Mouse (Mus musculus) hindbrain, embryonic 14.5 days (tissue): ENCODE data around the gene Mrpl51. TPM values are rescaled to one million over a fixed set of nuclear protein-coding genes. Genes with fewer than 3 reads are reported as not detected.
"Not testable (repeated sequence)": the region's sequence is repeated elsewhere in the genome, so short reads cannot be mapped to it uniquely, and the experiment has no call there.

ENCODE experiments used
- ATAC-seq: fragments of 200-750 bp; cut with Nextera tagmentation; 2 replicates; pipeline ENCODE4 v1.8.0; 2017; ENCODE audit warnings: moderate number of reproducible peaks, mild to moderate bottlenecking, moderate TSS enrichment, moderate library complexity; ENCODE audit not compliant: low FRiP score
- DNase-seq: peaks from one replicate; pipeline ENCODE4 v3.0.0-alpha.2; 2015; ENCODE audit warnings: low spot score
- H3K27ac ChIP-seq: fragments of 300-500 bp; sonication (generic); 2 replicates; pipeline ENCODE4 v1.5.1; 2014; ENCODE audit warnings: mild to moderate bottlenecking, moderate library complexity
- H3K27me3 ChIP-seq: fragments of 300-500 bp; sonication (generic); 2 replicates; pipeline ENCODE4 v1.6.1; 2014; ENCODE audit warnings: mild to moderate bottlenecking, low read length, mixed read lengths; ENCODE audit not compliant: control insufficient read depth, insufficient read depth
- H3K36me3 ChIP-seq: fragments of 300-500 bp; sonication (generic); replicated peaks from 2 replicates; pipeline ENCODE4 v1.6.1; 2014; ENCODE audit not compliant: control insufficient read depth, insufficient read depth
- H3K4me1 ChIP-seq: fragments of 300-500 bp; sonication (generic); replicated peaks from 2 replicates; pipeline ENCODE4 v1.6.1; 2014; ENCODE audit warnings: antibody characterized with exemption, low read length, mixed read lengths; ENCODE audit not compliant: control insufficient read depth, insufficient read depth
- H3K4me2 ChIP-seq: fragments of 300-500 bp; sonication (generic); replicated peaks from 2 replicates; pipeline ENCODE4 v1.6.1; 2014; ENCODE audit warnings: mild to moderate bottlenecking, moderate library complexity
- H3K4me3 ChIP-seq: fragments of 300-500 bp; sonication (generic); replicated peaks from 2 replicates; pipeline ENCODE4 v1.5.1; 2014; ENCODE audit warnings: mild to moderate bottlenecking, low read length
- H3K9ac ChIP-seq: fragments of 300-500 bp; sonication (generic); 2 replicates; pipeline ENCODE4 v1.6.1; 2014
- H3K9me3 ChIP-seq: fragments of 300-500 bp; sonication (generic); 2 replicates; pipeline ENCODE4 v1.6.1; 2016; ENCODE audit warnings: low read length; ENCODE audit not compliant: control insufficient read depth
- WGBS: fragments of 180-500 bp; shearing (Covaris S2); extraction: QIAGEN DNeasy Blood & Tissue Kit; methylation state at CpG from one replicate; pipeline ENCODE4 v1.1.7; 2014; 5-methylcytosine and 5-hydroxymethylcytosine counted together
- polyA plus RNA-seq: library from polyadenylated mRNA; unstranded; fragments of >200 nt; fragmentation: Nextera tagmentation; extraction: Ambion mirVana; gene quantifications from 2 replicates; pipeline ENCODE4 v1.2.1, GENCODE M21; 2014

Mrpl51 gene
- polyA plus RNA-seq, 1 experiment from 2014 or later, result 142 TPM

GRCm38 (mm10) chr6:125156903-125157614, 34.5 kb upstream of the Mrpl51 start:
- Histone ChIP-seq H3K27me3 (no peaks in the 10 kb centered on the region), H3K4me1 (no peaks in the 10 kb centered on the region), H3K27ac (peak overlapping the region; percentile 43; the same call in 1 of the 2 replicates), H3K4me2 (no peak overlapping the region), H3K9ac (no peak overlapping the region), H3K4me3 (no peak overlapping the region), H3K9me3 (no peaks in the 10 kb centered on the region), H3K36me3 (peaks cover 69% of the 10 kb centered on the region)
- DNase-seq (no peak), ATAC-seq (no peak)
- 14% methylated on average over 7 of the region's 7 CpGs for WGBS

DNA sequence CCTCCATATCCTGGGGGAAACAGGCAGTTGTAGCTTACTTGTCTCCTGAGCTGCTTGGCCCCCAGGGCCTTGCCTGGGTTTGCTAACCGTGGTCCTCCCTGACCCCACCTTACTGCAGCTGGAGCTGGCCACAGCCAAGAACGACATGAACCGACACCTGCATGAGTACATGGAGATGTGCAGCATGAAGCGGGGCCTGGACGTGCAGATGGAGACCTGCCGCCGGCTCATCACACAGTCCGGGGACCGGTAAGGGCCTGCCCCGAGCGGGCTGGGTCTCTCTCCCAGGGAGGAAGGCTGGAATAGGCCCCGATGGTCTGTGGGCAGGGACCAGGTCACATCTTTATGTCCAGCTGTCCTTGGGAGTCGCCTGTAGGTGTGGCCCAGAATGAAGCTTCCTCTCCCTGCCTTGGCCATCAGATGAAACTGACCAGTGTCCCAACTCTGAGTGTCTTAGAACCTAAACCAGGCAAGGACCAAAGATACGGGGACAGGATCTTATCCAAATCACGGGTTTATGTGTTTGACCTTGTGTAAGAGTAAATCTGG, 32.6 kb upstream of the Mrpl51 start:
- H3K27ac ChIP-seq, result no peak overlapping the region
- H3K36me3 ChIP-seq, result peaks cover 64% of the 10 kb centered on the region
- no peak overlapping the region for H3K4me2 ChIP-seq
- no peaks in the 10 kb centered on the region for H3K9me3 ChIP-seq
- H3K9ac ChIP-seq, result no peak overlapping the region
- H3K4me1 ChIP-seq, result peaks cover 8% of the 10 kb centered on the region; the same call in 1 of the 2 replicates
- no peak overlapping the region for H3K4me3 ChIP-seq
- 86% methylated on average over 15 of the region's 15 CpGs for WGBS
- DNase-seq, result no peak
- ATAC-seq, result no peak
- H3K27me3 ChIP-seq, result no peaks in the 10 kb centered on the region

DNA sequence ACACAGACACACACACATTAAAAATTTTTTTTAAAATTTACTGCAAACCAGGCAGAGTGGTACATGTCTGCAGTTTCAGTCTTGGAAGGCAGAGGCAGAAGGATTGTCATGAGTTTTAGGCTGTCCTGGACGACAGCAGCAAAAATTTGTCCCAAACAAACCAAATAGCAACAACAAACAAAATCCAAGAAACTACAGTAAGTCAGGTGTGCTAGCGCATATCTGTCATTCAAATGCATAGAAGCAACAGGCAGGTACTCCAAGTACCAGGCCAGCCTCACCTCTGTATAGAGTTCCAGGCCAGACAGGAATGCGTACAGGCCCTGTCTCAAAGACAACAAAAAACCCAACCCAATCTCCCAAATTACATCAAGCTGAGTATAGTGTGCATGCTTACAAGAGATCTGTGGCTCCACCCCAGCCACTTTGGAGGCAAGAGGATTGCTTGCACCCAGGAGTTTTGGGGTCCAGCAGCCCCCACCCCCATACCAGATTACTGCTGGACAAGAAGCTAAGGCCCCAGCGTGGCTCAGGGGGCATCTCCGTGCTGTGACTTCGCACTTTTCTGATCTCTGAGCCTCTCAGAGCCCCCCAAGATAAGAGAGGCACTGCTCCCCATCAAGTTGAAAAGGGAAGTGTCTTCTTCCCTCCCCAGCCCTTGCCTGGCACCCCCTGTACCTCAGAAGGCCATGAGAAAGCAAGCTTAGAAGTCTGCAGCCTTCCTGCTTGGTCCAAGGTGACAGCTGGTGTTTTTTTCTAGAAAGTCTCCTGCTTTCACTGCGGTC, 31.6 kb upstream of the Mrpl51 start:
- H3K27ac ChIP-seq, result no peak overlapping the region
- no peaks in the 10 kb centered on the region for H3K9me3 ChIP-seq
- H3K27me3 ChIP-seq, result no peaks in the 10 kb centered on the region
- no peak for ATAC-seq
- no peak for DNase-seq
- no peak overlapping the region for H3K9ac ChIP-seq
- H3K4me1 ChIP-seq, result peaks cover 13% of the 10 kb centered on the region; the same call in 1 of the 2 replicates
- peaks cover 64% of the 10 kb centered on the region for H3K36me3 ChIP-seq
- 88% methylated on average over 7 of the region's 7 CpGs for WGBS
- no peak overlapping the region for H3K4me2 ChIP-seq
- no peak overlapping the region for H3K4me3 ChIP-seq

DNA sequence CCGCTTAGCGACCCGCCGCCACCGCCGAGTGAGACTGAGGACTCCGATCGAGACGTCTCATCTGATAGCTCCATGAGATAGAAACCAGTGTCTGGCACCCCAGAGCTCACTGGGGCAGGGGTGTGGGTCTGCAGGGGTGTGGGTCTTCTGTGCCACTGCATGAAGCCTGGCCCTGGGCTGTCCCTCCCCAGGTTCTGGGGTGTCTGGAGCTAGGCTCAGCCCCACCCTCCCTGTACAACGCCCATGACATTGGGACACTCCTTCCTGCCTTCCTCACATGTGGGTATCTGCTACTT, 31.1 kb upstream of the Mrpl51 start:
- Histone ChIP-seq H3K4me1 (peaks cover 13% of the 10 kb centered on the region; the same call in 1 of the 2 replicates), H3K9ac (no peak overlapping the region), H3K4me3 (no peak overlapping the region), H3K27me3 (no peaks in the 10 kb centered on the region), H3K9me3 (no peaks in the 10 kb centered on the region), H3K27ac (no peak overlapping the region), H3K4me2 (no peak overlapping the region), H3K36me3 (peaks cover 59% of the 10 kb centered on the region)
- DNase-seq (no peak), ATAC-seq (no peak)
- 50% methylated on average over 10 of the region's 10 CpGs for WGBS

GRCm38 (mm10) chr6:125160854-125161760, 30.5 kb upstream of the Mrpl51 start:
- Histone ChIP-seq H3K36me3 (peaks cover 54% of the 10 kb centered on the region), H3K27ac (no peak overlapping the region), H3K9ac (no peak overlapping the region), H3K9me3 (no peaks in the 10 kb centered on the region), H3K27me3 (no peaks in the 10 kb centered on the region), H3K4me1 (peaks cover 17% of the 10 kb centered on the region), H3K4me2 (no peak overlapping the region), H3K4me3 (no peak overlapping the region)
- WGBS, result 21% methylated on average over 22 of the region's 22 CpGs
- ATAC-seq (no peak), DNase-seq (no peak)

DNA sequence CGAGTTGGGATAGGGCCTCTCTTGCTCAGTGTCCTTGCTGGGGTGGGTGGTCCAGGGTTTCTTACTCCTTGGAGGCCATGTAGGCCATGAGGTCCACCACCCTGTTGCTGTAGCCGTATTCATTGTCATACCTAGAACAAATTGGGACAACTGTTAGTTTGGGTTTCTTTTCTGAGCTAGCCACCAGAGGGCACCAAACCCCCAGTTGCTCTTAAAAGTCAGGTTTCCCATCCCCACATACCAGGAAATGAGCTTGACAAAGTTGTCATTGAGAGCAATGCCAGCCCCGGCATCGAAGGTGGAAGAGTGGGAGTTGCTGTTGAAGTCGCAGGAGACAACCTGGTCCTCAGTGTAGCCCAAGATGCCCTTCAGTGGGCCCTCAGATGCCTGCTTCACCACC, 29.6 kb upstream of the Mrpl51 start:
- H3K9me3 ChIP-seq, H3K9ac ChIP-seq, H3K27ac ChIP-seq, H3K4me2 ChIP-seq, H3K27me3 ChIP-seq, ATAC-seq, H3K4me3 ChIP-seq: not testable (repeated sequence)
- Histone ChIP-seq H3K4me1 (peaks cover 25% of the 10 kb centered on the region), H3K36me3 (peaks cover 53% of the 10 kb centered on the region)
- peak; percentile 74 for DNase-seq
- 10% methylated on average over 3 of the region's 5 CpGs for WGBS

- DNase-seq, H3K9me3 ChIP-seq, H3K27me3 ChIP-seq, H3K4me3 ChIP-seq, H3K9ac ChIP-seq, ATAC-seq, H3K27ac ChIP-seq, H3K4me2 ChIP-seq: not testable (repeated sequence)
- Histone ChIP-seq H3K36me3 (peaks cover 51% of the 10 kb centered on the region), H3K4me1 (peaks cover 33% of the 10 kb centered on the region)
- 82% methylated on average over 11 of the region's 16 CpGs for WGBS
These were observed 28.8 kb upstream of the Mrpl51 start for GRCm38 (mm10) chr6:125162615-125163305.

- peaks cover 34% of the 10 kb centered on the region for H3K4me1 ChIP-seq
These were observed 27.6 kb upstream of the Mrpl51 start for GRCm38 (mm10) chr6:125163801-125164657.

More at GRCm38 (mm10) chr6:125163801-125164657, 27.6 kb upstream of the Mrpl51 start:
- peak overlapping the region; percentile 97 for H3K4me3 ChIP-seq
- peak overlapping the region; percentile 89 for H3K4me2 ChIP-seq
- DNase-seq (peak; percentile 45), ATAC-seq (no peak)
- H3K27me3 ChIP-seq, result no peaks in the 10 kb centered on the region
- H3K27ac ChIP-seq, result peak overlapping the region; percentile 90
- peaks cover 56% of the 10 kb centered on the region for H3K36me3 ChIP-seq
- peak overlapping the region; percentile 98 for H3K9ac ChIP-seq
- no peaks in the 10 kb centered on the region for H3K9me3 ChIP-seq
- WGBS, result 8% methylated on average over 20 of the region's 20 CpGs
